ENCODE assay signal across 10 mouse cellular contexts in genomic region chr4:103702137-103702536, GRCm38 (mm10).
A peak's percentile ranks its signal among the peaks of the same experiment; 100 is the strongest.
DNase-seq lines count a peak whose midpoint lies in the region; ATAC-seq lines count a peak whose summit lies in the region.
"Had no signal": no experiment of that assay in that cellular context is flagged by ENCODE, and none has a peak within 500 bp of the region (broad histone marks: within the 10 kb centered on the region; RNA-seq: fewer than 3 reads in every experiment).

No protein-coding gene starts in this region.

- ATAC-seq in forebrain, embryonic 14.5 days = no peak
- ATAC-seq in forebrain, embryonic 11.5 days (replicated peaks; ENCODE audit: low FRiP score) = no peak
- no peak for ATAC-seq in kidney, embryonic 15.5 days (replicated peaks; ENCODE audit: low FRiP score)
- ATAC-seq in granulocyte monocyte progenitor cell, adult 5-6 weeks (replicated peaks; ENCODE audit: poor library complexity, severe bottlenecking) = peak; percentile 60; the same call in 1 of the 2 replicates

- H3K4me2 ChIP-seq in forebrain, embryonic 14.5 days (ENCODE audit: low read length) = no peak overlapping the region
- H3K4me2 ChIP-seq in forebrain, embryonic 11.5 days (ENCODE audit: low read depth, low read length, severe bottlenecking) = no peak overlapping the region
- H3K4me2 ChIP-seq in kidney, embryonic 15.5 days = no peak overlapping the region
- H3K4me2 ChIP-seq: forebrain, embryonic 12.5 days had no signal

- DNase-seq in forebrain, embryonic 14.5 days (ENCODE audit: low spot score) = peak; percentile 34
- no peak for DNase-seq in forebrain, embryonic 11.5 days (ENCODE audit: low spot score)
- peak; percentile 5 to 12 for DNase-seq in kidney, postnatal 36 days
- peak; percentile 24 for DNase-seq in adrenal gland, postnatal 14 days
- no peak for DNase-seq in left cerebral cortex, adult 8-10 months (ENCODE audit: low spot score in 2 of 2)
- DNase-seq in urinary bladder, adult 2 months (ENCODE audit: low spot score) = no peak

- WGBS in forebrain, embryonic 14.5 days = 70% methylated on average over 3 of the region's 3 CpGs
- WGBS in forebrain, embryonic 11.5 days = 70% methylated on average over 3 of the region's 3 CpGs
- WGBS in kidney, embryonic 15.5 days = 45% methylated on average over 3 of the region's 3 CpGs

- H3K27ac ChIP-seq in forebrain, embryonic 14.5 days (ENCODE audit: low read depth, low read length) = no peak overlapping the region
- no peak overlapping the region for H3K27ac ChIP-seq in forebrain, embryonic 11.5 days (ENCODE audit: low read depth, low read length)
- H3K27ac ChIP-seq in kidney, embryonic 15.5 days = no peak overlapping the region
- H3K27ac ChIP-seq: forebrain, embryonic 12.5 days had no signal

- H3K9me3 ChIP-seq in forebrain, embryonic 14.5 days (replicated peaks; ENCODE audit: control insufficient read depth, low read length) = no peaks in the 10 kb centered on the region
- no peaks in the 10 kb centered on the region for H3K9me3 ChIP-seq in forebrain, embryonic 11.5 days (ENCODE audit: control insufficient read depth, low read length)
- H3K9me3 ChIP-seq in kidney, embryonic 15.5 days (replicated peaks) = no peaks in the 10 kb centered on the region
- H3K9me3 ChIP-seq: forebrain, embryonic 12.5 days had no signal

- no peak overlapping the region for H3K4me3 ChIP-seq in forebrain, embryonic 14.5 days (ENCODE audit: low read depth, low read length)
- no peak overlapping the region for H3K4me3 ChIP-seq in forebrain, embryonic 11.5 days (ENCODE audit: low read depth, low read length)
- no peak overlapping the region for H3K4me3 ChIP-seq in kidney, embryonic 15.5 days (replicated peaks)
- H3K4me3 ChIP-seq: forebrain, embryonic 12.5 days had no signal

- H3K36me3 ChIP-seq in forebrain, embryonic 14.5 days (ENCODE audit: control insufficient read depth, insufficient read depth, low read length) = no peaks in the 10 kb centered on the region
- H3K36me3 ChIP-seq in forebrain, embryonic 11.5 days (ENCODE audit: control insufficient read depth, insufficient read depth, low read length) = no peaks in the 10 kb centered on the region
- no peaks in the 10 kb centered on the region for H3K36me3 ChIP-seq in kidney, embryonic 15.5 days
- H3K36me3 ChIP-seq: forebrain, embryonic 12.5 days had no signal

- no peaks in the 10 kb centered on the region for H3K27me3 ChIP-seq in forebrain, embryonic 14.5 days (replicated peaks; ENCODE audit: control insufficient read depth, insufficient read depth, low read length)
- H3K27me3 ChIP-seq in forebrain, embryonic 11.5 days (ENCODE audit: control insufficient read depth, insufficient read depth, low read length) = no peaks in the 10 kb centered on the region
- peaks cover 4% of the 10 kb centered on the region; the same call in 1 of the 2 replicates for H3K27me3 ChIP-seq in kidney, embryonic 15.5 days
- H3K27me3 ChIP-seq: CH12.LX; forebrain, embryonic 12.5 days had no signal

- H3K4me1 ChIP-seq in forebrain, embryonic 14.5 days (ENCODE audit: control insufficient read depth, insufficient read depth, low read length) = peaks cover 20% of the 10 kb centered on the region
- H3K4me1 ChIP-seq in forebrain, embryonic 11.5 days (replicated peaks; ENCODE audit: control insufficient read depth, insufficient read depth, low read length) = no peaks in the 10 kb centered on the region
- H3K4me1 ChIP-seq in kidney, embryonic 15.5 days = no peaks in the 10 kb centered on the region

- no peak overlapping the region for H3K9ac ChIP-seq in forebrain, embryonic 14.5 days (ENCODE audit: low read length)
- no peak overlapping the region for H3K9ac ChIP-seq in forebrain, embryonic 11.5 days (ENCODE audit: low read length)
- no peak overlapping the region for H3K9ac ChIP-seq in kidney, embryonic 15.5 days
- H3K9ac ChIP-seq: forebrain, embryonic 12.5 days had no signal

Comparison
In these comparisons a context has a peak if more than half of its experiments do, and no peak if none do; other contexts are left out.
1. DNase-seq: peak in forebrain, embryonic 14.5 days (single experiment), kidney, postnatal 36 days (2 of 2) and adrenal gland, postnatal 14 days (single experiment); none in forebrain, embryonic 11.5 days (single experiment), left cerebral cortex, adult 8-10 months (0 of 2) and urinary bladder, adult 2 months (single experiment).